Mouse (Mus musculus) heart, adult 2 months (tissue): Measurements from ENCODE around the gene Gphn. TPM values are rescaled to one million over a fixed set of nuclear protein-coding genes. Genes with fewer than 3 reads are reported as not detected.
A peak's percentile ranks its signal among the peaks of the same experiment; 100 is the strongest.

ENCODE experiments used
- DNase-seq, 2 experiments: peaks; one replicate each; pipeline ENCODE4 v3.0.0; 2021
- H3K27ac ChIP-seq: fragments of 200-600 bp; 2 replicates; pipeline ENCODE4 v1.8.1; 2022
- H3K27me3 ChIP-seq: fragments of 200-500 bp; 2 replicates; pipeline ENCODE4 v1.6.1; 2012; ENCODE audit warnings: mild to moderate bottlenecking, low read length, inconsistent platforms, mixed read lengths; ENCODE audit not compliant: control insufficient read depth, insufficient read depth
- H3K36me3 ChIP-seq: fragments of 200-500 bp; 2 replicates; pipeline ENCODE4 v1.6.1; 2012; ENCODE audit warnings: low read length, inconsistent platforms; ENCODE audit not compliant: control insufficient read depth, insufficient read depth
- H3K4me1 ChIP-seq: fragments of 200-500 bp; 2 replicates; pipeline ENCODE4 v1.6.1; 2011; ENCODE audit warnings: low read length; ENCODE audit not compliant: control insufficient read depth, insufficient read depth
- H3K4me3 ChIP-seq: fragments of 200-600 bp; 2 replicates; pipeline ENCODE4 v1.8.1; 2022
- H3K79me2 ChIP-seq: fragments of 200-500 bp; replicated peaks from 2 replicates; pipeline ENCODE4 v1.6.1; 2012; ENCODE audit warnings: mild to moderate bottlenecking, inconsistent platforms, low read length, moderate library complexity, mixed read lengths; ENCODE audit not compliant: control insufficient read depth, insufficient read depth
- H3K9ac ChIP-seq: fragments of 200-500 bp; 2 replicates; pipeline ENCODE4 v1.6.1; 2012; ENCODE audit warnings: low read depth, mild to moderate bottlenecking, control low read depth, inconsistent platforms, low read length, mixed read lengths
- CTCF ChIP-seq: fragments of 200-600 bp; IDR thresholded peaks from 2 replicates; pipeline ENCODE4 v1.8.1; 2022; ENCODE audit warnings: antibody characterized with exemption, mild to moderate bottlenecking, moderate library complexity
- EP300 ChIP-seq: fragments of 200-500 bp; IDR thresholded peaks from 2 replicates; pipeline ENCODE4 v1.6.1; 2011; ENCODE audit warnings: low read depth, low read length, control low read depth; ENCODE audit not compliant: insufficient read depth
- POLR2A ChIP-seq: fragments of 200-500 bp; IDR thresholded peaks from 2 replicates; pipeline ENCODE4 v1.6.1; 2011; ENCODE audit warnings: mild to moderate bottlenecking, low read depth, low read length, control low read depth; ENCODE audit not compliant: insufficient read depth
- WGBS: fragments of 180-500 bp; shearing (Covaris S2); methylation state at CpG from one replicate; pipeline ENCODE4 v1.1.7; 2018; 5-methylcytosine and 5-hydroxymethylcytosine counted together
- intact Hi-C: fragments of 180-260 bp; cut with DNase I; formaldehyde crosslinking; loops from one replicate; pipeline ENCODE4 v1.15.1; 2025
- polyA plus RNA-seq: library from polyadenylated mRNA; depleted of rRNA; stranded (reverse); fragments of >200 nt; gene quantifications from 2 replicates; pipeline ENCODE4 v1.2.3, GENCODE M21; 2012
- total RNA-seq, 2 experiments: library from RNA; stranded (reverse); gene quantifications; 2 replicates each; pipeline ENCODE4 v1.2.3; 2021

Gene Gphn
- total and polyA plus RNA-seq, 3 experiments, result 12.2 to 23.5 (median 21.4) TPM

DNA sequence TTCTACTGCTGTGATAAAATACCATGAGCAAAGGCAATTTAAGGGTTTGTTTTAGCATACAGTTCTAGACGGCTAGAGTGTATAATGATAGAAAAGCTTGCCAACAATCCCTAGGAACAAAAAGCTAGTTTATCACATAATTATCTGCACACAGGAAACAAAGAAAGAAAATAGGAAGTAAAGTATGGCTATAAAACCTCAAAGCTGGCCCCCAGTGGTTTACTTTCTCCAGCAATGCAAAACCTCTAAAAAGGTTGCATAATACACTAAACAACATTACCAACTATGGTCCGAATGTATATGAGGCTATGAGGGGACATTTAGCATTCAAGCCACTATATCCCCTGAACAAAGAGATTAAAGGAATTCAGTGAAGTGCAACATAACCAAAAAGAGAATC, 405.6 kb downstream of the Gphn start:
- no peaks in the 10 kb centered on the region for H3K27me3 ChIP-seq
- 66% methylated on average over 2 of the region's 2 CpGs for WGBS
- no peaks in the 10 kb centered on the region for H3K79me2 ChIP-seq
- TF ChIP-seq EP300, result no peak
- no peak for TF ChIP-seq CTCF
- TF ChIP-seq POLR2A, result no peak
- no peak for DNase-seq
- intact Hi-C loops, result no loop called here
- H3K27ac ChIP-seq, result no peak overlapping the region
- no peaks in the 10 kb centered on the region for H3K4me1 ChIP-seq
- no peak overlapping the region for H3K9ac ChIP-seq
- no peaks in the 10 kb centered on the region for H3K36me3 ChIP-seq
- H3K4me3 ChIP-seq, result no peak overlapping the region

DNA sequence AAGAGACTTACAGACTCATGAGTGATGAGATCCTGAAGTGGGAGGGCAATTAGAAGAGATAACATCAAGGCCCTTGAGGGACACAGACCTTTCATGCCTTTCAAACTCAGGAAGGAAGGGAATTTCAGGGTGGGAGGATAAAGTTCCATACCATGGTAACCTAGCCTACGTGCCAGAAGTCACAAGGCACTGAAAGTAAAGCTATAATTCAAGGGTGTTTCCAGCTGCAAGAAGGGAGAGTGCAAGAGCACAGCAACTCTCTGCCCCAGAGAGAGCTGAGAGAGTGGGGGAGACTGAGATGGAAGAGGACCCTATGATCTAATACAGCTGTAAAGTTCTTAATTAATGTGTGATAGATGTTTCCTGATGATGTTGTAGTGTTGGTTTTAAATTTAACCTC, 413.3 kb downstream of the Gphn start:
- intact Hi-C loops, result no loop called here

DNA sequence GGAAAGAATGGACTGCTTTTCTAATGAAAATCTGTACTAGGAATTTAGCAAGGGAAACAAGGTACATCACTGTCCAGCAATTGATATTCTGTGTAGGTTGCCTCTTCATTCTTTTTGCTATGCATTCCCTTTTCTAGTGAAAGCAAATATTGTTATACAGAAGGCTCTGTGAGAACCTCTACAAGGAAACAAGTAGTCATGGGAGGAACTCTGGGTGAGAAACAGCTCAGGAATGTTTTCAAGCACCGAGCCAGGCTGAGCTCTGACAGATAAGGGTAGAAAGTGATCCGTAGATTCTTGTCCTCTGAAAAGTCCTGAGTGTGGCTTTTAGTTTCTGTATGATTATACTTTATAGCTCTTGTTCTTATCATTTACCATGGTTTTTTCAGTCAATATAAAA, 413.9 kb downstream of the Gphn start:
- H3K36me3 ChIP-seq, result peaks cover 4% of the 10 kb centered on the region; the same call in 1 of the 2 replicates
- TF ChIP-seq POLR2A (no peak), CTCF (no peak), EP300 (no peak)
- no peak overlapping the region for H3K9ac ChIP-seq
- no peak overlapping the region for H3K4me3 ChIP-seq
- peaks cover 2% of the 10 kb centered on the region; the same call in 1 of the 2 replicates for H3K4me1 ChIP-seq
- H3K27me3 ChIP-seq, result no peaks in the 10 kb centered on the region
- no peaks in the 10 kb centered on the region for H3K79me2 ChIP-seq
- H3K27ac ChIP-seq, result no peak overlapping the region
- intact Hi-C loops, result no loop called here
- WGBS, result 18% methylated on average over 2 of the region's 2 CpGs
- DNase-seq, result peak in 1 of 2 experiments; percentile 3

More for the DNA sequence above, 413.3 kb downstream of the Gphn start:
- Histone ChIP-seq H3K27me3 (no peaks in the 10 kb centered on the region), H3K4me3 (no peak overlapping the region), H3K9ac (no peak overlapping the region), H3K27ac (no peak overlapping the region), H3K79me2 (no peaks in the 10 kb centered on the region), H3K36me3 (peaks cover 4% of the 10 kb centered on the region; the same call in 1 of the 2 replicates), H3K4me1 (peaks cover 2% of the 10 kb centered on the region; the same call in 1 of the 2 replicates)
- no peak for DNase-seq
- TF ChIP-seq POLR2A, result no peak
- TF ChIP-seq EP300, result no peak
- no peak for TF ChIP-seq CTCF
- WGBS, result 34% methylated on average over 1 of the region's 1 CpGs

DNA sequence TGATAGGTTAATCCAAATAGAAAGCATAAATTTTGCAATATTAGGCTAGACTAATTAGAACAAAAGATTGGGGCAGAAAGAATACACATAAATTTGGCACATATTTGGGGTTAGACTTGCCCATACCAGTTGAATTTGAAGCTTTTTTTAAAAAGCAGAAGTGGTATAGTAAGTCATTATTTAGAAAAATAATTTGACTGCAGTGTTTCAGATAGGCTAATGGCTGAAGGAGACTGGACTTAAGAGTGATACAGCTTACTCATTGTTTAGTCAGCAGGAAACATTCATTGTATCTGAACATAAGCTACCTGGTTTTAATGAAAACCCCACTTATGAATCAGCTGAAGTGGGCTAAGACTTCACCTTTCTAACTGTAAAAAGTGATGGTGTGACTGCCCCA, 415.0 kb downstream of the Gphn start:
- no peak for DNase-seq
- Histone ChIP-seq H3K4me1 (peaks cover 2% of the 10 kb centered on the region; the same call in 1 of the 2 replicates), H3K9ac (no peak overlapping the region), H3K27ac (no peak overlapping the region), H3K27me3 (no peaks in the 10 kb centered on the region), H3K4me3 (no peak overlapping the region), H3K36me3 (peaks cover 4% of the 10 kb centered on the region; the same call in 1 of the 2 replicates), H3K79me2 (no peaks in the 10 kb centered on the region)
- TF ChIP-seq CTCF (no peak), POLR2A (no peak), EP300 (no peak)
- intact Hi-C loops, result no loop called here

DNA sequence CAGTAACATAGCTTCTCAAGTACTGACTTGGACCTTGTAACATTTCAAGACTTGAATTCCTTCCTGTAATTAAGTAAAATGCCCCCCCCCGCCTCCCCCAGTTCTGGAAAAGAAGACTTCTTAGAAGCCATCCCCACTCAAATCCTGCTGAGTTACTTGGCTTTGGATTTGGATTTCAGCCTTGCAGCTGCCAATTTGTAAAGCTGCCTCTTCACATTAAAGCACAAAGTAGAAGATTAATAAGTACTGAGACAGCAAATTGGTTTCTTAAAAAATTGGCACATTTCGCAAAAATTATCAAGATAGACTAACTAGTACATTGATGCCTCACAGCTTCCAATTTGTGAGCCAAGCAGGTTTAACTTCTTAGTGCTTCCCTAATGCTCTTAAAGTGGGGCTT, 417.5 kb downstream of the Gphn start:
- Histone ChIP-seq H3K79me2 (no peaks in the 10 kb centered on the region), H3K27me3 (no peaks in the 10 kb centered on the region), H3K9ac (no peak overlapping the region), H3K4me3 (no peak overlapping the region), H3K4me1 (peaks cover 2% of the 10 kb centered on the region; the same call in 1 of the 2 replicates), H3K36me3 (peaks cover 4% of the 10 kb centered on the region; the same call in 1 of the 2 replicates), H3K27ac (no peak overlapping the region)
- WGBS, result 92% methylated on average over 2 of the region's 2 CpGs
- TF ChIP-seq POLR2A (no peak), CTCF (no peak), EP300 (no peak)
- intact Hi-C loops, result no loop called here
- DNase-seq, result no peak

DNA sequence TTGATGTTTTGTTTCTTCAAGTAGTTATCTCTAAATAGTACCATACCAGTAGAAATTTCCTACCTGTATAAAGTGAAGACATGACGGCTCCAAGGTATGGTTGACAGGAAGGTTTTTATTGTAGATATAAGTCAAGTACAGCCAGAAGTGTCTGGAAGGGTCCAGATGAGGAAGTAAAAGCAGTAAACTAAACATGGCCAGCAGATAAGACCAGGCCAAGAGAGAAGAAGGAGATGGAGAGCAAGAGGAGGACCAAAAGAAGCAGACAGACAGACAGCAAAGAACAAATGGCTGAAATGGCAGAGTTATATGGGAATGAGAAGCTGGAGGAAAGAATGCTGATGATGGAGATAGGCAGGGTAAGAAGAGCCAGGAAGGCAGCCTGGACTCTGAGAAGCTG, 419.1 kb downstream of the Gphn start:
- H3K4me3 ChIP-seq, result no peak overlapping the region

More for the DNA sequence above, 419.1 kb downstream of the Gphn start:
- DNase-seq, result no peak
- Histone ChIP-seq H3K9ac (no peak overlapping the region), H3K27ac (no peak overlapping the region), H3K36me3 (no peaks in the 10 kb centered on the region), H3K27me3 (no peaks in the 10 kb centered on the region), H3K79me2 (no peaks in the 10 kb centered on the region), H3K4me1 (peaks cover 2% of the 10 kb centered on the region; the same call in 1 of the 2 replicates)
- intact Hi-C loops, result no loop called here
- TF ChIP-seq POLR2A (no peak), EP300 (no peak), CTCF (no peak)
- WGBS, result 82% methylated on average over 1 of the region's 1 CpGs
